Mouse (Mus musculus) gastrocnemius, adult 8-10 months (tissue): ENCODE data around the gene Slc44a5. TPM values are rescaled to one million over a fixed set of nuclear protein-coding genes. Genes with fewer than 3 reads are reported as not detected.
A peak's percentile ranks its signal among the peaks of the same experiment; 100 is the strongest.

ENCODE experiments used
- DNase-seq, 2 experiments: peaks; one replicate each; pipeline ENCODE4 v3.0.0; 2022; ENCODE audit warnings: low spot score in 2 of 2
- total RNA-seq, 4 experiments: library from RNA; stranded (reverse); gene quantifications; 2 replicates each; pipeline ENCODE4 v1.2.4; 2022

Slc44a5 gene
- under 1 TPM in 2 of 4 experiments, not detected in 2; 0.05 to 0.07 TPM for total RNA-seq

GRCm38 (mm10) chr3:153973171-153973948, at the start of gene Slc44a5:
Gene Slc44a5 (plus strand): TSS chr3:153973436.
- DNase-seq = no peak

DNA sequence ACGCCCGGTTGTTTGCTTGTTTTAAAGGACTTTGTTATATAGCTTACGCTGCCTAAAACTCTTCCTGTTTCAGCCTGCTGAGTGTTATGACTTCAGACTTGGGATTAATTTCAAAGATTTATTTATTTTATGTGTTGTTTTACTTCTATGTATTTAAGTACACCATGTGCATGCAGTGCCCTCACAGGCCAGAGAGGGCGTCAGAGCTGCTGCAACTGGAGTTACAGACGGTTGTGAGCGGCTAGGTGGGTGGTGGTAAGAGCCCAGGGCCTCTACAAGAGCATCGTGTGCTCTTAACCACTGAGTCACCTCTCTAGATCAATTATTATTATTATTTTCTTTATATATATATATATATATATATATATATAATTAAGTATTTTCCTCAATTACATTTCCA, 46.9 kb upstream of the Slc44a5 start:
- DNase-seq = no peak

DNA sequence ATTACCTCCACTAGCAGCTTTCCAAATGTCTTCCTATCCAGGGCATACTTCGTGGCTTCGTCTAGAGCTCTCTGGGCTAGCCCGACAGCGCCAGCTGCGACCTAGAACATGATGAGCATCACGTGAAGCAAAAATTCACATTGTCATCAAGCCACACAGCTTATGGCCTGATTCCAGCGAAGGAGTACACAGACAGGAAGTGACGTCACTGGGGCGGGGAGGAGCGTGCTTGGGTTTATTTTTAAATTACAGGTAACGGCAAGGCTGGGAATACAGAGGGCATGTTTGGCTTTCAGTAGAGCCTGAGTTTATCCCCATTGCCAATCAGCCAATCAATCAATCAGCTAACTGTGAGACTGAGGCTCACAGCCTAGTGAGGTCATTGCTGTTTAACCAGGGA, 43.7 kb upstream of the Slc44a5 start:
- no peak for DNase-seq

- no peak for DNase-seq
Observed at GRCm38 (mm10) chr3:153932461-153932860, 40.8 kb upstream of the Slc44a5 start.

DNA sequence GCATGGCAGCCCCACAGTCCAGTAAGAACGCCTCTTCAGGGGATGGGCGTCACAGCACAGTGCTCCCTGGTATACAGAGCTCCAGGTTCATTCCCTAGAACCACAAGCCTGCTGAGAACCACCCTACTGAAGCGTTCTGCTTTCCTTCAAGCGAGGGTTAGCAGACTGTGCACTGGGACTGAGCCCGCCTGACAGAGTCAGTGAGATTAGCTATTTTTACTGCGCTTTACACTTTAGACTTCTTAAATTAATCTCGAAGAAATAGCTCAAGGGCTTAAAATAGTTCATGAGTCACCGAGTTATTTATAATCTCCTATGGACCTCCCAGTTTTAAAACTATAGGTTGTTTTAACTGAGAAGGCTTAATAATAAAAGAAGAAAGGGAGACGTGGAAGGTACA, 37.4 kb upstream of the Slc44a5 start:
- DNase-seq = no peak

GRCm38 (mm10) chr3:153937116-153937810, 36.0 kb upstream of the Slc44a5 start:
- DNase-seq = no peak

GRCm38 (mm10) chr3:153940021-153940420, 33.2 kb upstream of the Slc44a5 start:
- DNase-seq = no peak

DNA sequence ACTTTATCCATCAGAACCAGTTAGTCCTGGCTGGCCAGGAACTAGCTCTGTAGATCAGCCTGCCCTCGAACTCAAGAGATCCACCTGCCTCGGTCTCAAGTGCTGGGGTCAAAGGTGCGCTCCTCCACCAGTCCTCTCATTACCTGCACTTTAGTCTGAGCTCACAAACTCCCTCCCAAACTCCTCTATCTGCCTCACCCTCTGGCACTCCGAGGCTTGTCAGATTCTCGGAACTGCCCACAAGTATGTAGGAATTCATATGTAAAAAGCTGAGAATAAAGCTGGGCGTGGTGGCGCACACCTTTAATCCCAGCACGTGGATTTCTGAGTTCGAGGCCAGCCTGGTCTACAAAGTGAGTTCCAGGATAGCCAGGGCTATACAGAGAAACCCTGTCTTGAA, 32.8 kb upstream of the Slc44a5 start:
- no peak for DNase-seq

DNA sequence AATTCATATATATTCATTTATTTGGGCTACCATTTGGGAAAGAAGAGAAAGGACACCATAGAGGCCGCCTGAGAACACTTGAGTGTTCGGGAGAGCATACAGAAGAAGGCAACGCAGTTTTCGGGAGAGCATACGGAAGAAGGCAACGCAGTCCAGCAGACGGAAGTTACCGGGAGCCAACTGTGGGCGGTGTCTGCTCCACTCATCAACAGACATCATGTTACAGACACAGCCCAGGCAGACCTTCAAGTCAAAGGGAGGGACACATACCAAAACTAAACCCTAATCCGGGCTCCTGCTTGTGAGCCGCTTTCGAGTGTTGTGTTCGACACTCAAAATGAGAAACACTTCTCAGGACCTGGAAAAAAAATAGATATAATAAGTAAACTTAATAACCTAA, 31.6 kb upstream of the Slc44a5 start:
- no peak for DNase-seq

GRCm38 (mm10) chr3:153943003-153943640, 30.1 kb upstream of the Slc44a5 start:
- no peak for DNase-seq

GRCm38 (mm10) chr3:153943901-153944334, 29.3 kb upstream of the Slc44a5 start:
- DNase-seq = no peak

GRCm38 (mm10) chr3:153944335-153944990, 28.8 kb upstream of the Slc44a5 start, which contains the start of gene Acadm:
Gene Acadm (minus strand): TSS chr3:153944632.
- peak; percentile 97 to 98 for DNase-seq

- DNase-seq = no peak
Observed at GRCm38 (mm10) chr3:153947271-153947670, 26.0 kb upstream of the Slc44a5 start.

DNA sequence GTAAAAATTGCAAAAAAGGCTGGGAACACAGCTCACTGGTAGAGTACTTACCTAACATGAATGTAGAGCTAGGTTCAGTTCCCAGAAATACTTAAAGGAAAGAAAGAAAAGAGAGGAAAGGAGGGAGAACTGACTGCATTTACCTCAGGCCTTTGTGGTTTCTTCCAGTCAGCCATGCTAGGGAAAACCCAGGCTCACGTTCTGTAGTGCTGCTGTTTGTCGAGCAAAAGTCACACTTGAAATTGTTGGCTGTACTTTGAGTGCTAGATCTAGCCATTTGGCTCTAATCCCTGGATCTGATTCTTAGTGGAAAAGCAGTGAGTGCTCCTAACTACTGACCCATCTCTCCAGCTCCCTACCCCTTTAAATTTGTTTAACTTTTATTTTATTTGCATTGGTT, 25.1 kb upstream of the Slc44a5 start:
- no peak for DNase-seq

- DNase-seq = no peak
Observed at GRCm38 (mm10) chr3:153957916-153958315, 15.3 kb upstream of the Slc44a5 start.

DNA sequence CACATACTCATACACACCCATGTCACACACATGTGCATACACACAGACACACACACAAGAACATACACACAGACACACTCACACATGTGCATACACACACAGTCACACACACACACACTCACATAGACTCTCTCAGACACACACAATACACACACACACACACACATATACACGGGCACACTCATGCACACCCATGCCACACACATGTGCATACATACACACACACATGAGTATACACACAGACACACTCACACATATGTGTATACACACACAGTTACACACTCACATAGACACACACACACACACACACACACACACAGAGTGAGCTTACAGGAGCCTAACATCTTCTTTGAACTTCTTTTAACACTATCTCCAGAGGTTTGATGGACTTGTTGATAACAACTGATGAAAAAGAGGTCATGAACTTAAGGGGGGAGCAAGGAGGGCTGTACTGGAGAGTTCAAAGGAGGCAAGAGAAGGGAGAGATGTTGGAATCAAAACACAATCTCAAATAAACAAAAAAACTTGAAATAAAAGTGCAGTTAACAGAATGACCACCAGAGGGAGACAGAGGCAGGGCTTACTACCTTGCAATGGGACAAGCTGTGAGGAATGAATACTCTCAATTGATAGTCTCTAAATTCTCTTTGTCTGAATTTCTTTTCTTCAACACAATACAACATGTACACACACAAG, 14.1 kb upstream of the Slc44a5 start:
- no peak for DNase-seq

DNA sequence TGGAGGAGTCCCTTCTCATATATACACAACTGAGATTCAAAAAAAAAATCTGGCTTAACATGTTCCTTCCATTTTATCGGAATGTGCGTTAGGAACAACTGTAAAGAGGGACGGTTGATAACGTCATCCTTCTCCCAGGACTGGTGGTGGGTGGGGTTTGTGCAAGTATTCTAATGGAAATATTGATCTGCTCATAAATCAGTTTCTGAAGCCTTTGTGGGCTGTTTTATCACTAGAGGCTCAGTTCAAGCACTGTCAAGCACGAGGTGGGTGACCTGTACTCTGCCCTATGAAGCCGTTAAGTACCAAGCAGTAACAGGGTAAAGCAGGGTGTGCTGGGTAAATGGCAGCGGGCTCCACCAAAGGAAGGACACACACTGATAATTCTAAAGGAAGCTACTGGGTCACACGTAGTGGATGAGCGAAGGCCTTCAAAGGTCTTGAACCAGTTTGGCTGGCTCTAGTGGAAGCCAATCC, 13.5 kb upstream of the Slc44a5 start:
- no peak for DNase-seq

- no peak for DNase-seq
Observed at GRCm38 (mm10) chr3:153960884-153961283, 12.4 kb upstream of the Slc44a5 start.

DNA sequence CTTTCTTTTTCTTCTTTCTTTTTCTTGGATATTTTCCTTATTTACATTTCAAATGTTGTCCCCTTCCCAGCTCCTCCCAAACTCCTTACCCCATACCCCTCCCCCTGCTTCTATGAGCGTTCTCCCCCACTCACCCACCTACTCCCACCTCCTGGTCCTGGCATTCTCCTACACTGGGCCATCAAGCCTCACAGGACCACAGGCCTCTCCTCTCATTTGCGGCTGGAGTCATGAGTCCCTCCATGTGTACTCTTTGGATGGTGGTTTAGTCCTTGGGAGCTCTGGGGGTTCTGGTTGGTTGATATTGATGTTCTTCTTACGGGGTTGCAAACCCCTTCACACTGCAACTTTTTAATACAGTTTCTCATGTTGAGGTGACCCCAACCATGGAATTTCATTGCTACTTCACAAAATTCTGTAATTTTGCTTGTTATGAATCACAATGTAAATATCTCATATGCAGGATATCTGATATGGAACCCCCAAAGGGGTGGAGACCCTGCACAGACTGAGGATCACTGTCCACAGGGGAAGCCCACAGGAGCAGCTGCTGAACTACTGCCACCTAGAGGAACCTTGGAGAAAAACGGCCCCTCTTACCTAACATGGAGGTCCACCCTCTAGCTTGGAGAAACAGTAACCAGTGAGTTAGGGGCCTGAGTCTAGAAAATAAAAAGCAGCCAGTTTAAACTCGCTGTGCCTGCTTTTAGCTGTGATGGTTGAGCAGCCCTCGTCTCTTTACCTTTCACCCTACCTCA, 11.4 kb upstream of the Slc44a5 start:
- no peak for DNase-seq

- no peak for DNase-seq
Observed at GRCm38 (mm10) chr3:153967447-153967846, 5.8 kb upstream of the Slc44a5 start.
